Mouse (Mus musculus) forebrain, embryonic 14.5 days (tissue): ENCODE data around the gene Stc2. TPM values are rescaled to one million over a fixed set of nuclear protein-coding genes. Genes with fewer than 3 reads are reported as not detected.
A peak's percentile ranks its signal among the peaks of the same experiment; 100 is the strongest.

Source experiments
- ATAC-seq: fragments of 200-750 bp; cut with Nextera tagmentation; 2 replicates; pipeline ENCODE4 v1.8.0; 2017; ENCODE audit warnings: mild to moderate bottlenecking, moderate library complexity
- DNase-seq: peaks from one replicate; pipeline ENCODE4 v3.0.0-alpha.2; 2015; ENCODE audit warnings: low spot score
- H3K27ac ChIP-seq: fragments of 300-500 bp; sonication (generic); 2 replicates; pipeline ENCODE4 v1.5.1; 2014; ENCODE audit warnings: low read depth, mild to moderate bottlenecking, control low read depth, low read length, moderate library complexity
- H3K27me3 ChIP-seq: fragments of 300-500 bp; sonication (generic); replicated peaks from 2 replicates; pipeline ENCODE4 v1.6.1; 2014; ENCODE audit warnings: low read length, control low read depth, mixed read lengths; ENCODE audit not compliant: control insufficient read depth, insufficient read depth
- H3K36me3 ChIP-seq: fragments of 300-500 bp; sonication (generic); 2 replicates; pipeline ENCODE4 v1.6.1; 2014; ENCODE audit warnings: low read length, control low read depth; ENCODE audit not compliant: control insufficient read depth, insufficient read depth
- H3K4me1 ChIP-seq: fragments of 300-500 bp; sonication (generic); 2 replicates; pipeline ENCODE4 v1.6.1; 2014; ENCODE audit warnings: antibody characterized with exemption, low read length, control low read depth; ENCODE audit not compliant: control insufficient read depth, insufficient read depth
- H3K4me2 ChIP-seq: fragments of 300-500 bp; sonication (generic); 2 replicates; pipeline ENCODE4 v1.6.1; 2014; ENCODE audit warnings: mild to moderate bottlenecking, control low read depth, low read length
- H3K4me3 ChIP-seq: fragments of 300-500 bp; sonication (generic); 2 replicates; pipeline ENCODE4 v1.5.1; 2014; ENCODE audit warnings: low read depth, low read length, control low read depth
- H3K9ac ChIP-seq: fragments of 300-500 bp; sonication (generic); 2 replicates; pipeline ENCODE4 v1.6.1; 2014; ENCODE audit warnings: mild to moderate bottlenecking, low read length, control low read depth, moderate library complexity
- H3K9me3 ChIP-seq: fragments of 300-500 bp; sonication (generic); replicated peaks from 2 replicates; pipeline ENCODE4 v1.6.1; 2016; ENCODE audit warnings: low read length, control low read depth, mixed read lengths; ENCODE audit not compliant: control insufficient read depth
- WGBS: fragments of 180-500 bp; shearing (Covaris S2); extraction: QIAGEN DNeasy Blood & Tissue Kit; methylation state at CpG from one replicate; pipeline ENCODE4 v1.1.7; 2014; 5-methylcytosine and 5-hydroxymethylcytosine counted together
- polyA plus RNA-seq: library from polyadenylated mRNA; unstranded; fragments of >200 nt; fragmentation: Nextera tagmentation; extraction: Ambion mirVana; gene quantifications from 2 replicates; pipeline ENCODE4 v1.2.1, GENCODE M21; 2014

Gene Stc2
- polyA plus RNA-seq, 1 experiment from 2014 or later: 0.80 TPM

DNA sequence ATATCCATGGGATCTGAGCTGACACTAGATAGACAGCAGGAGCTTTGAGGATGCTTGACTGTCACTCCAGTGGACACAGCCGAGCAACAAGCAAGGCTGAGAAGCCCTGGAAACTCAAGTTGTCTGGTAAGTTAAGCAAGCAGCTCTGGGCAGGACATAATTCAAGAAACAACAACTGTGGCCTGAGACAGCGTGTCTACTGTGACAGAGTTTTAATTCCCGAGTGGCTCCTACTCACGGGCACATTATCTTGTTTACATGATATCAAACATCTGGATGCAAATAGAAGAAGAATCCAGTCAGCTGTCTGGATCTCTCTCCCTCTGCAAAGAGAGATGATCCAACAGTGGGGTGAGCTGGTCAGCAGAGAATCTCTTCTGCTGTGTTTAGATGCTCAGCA lies 19.0 kb upstream of the Stc2 start:
- DNase-seq: no peak
- H3K4me1 ChIP-seq: no peaks in the 10 kb centered on the region
- no peak overlapping the region for H3K27ac ChIP-seq
- ATAC-seq: no peak
- H3K4me2 ChIP-seq: no peak overlapping the region
- no peak overlapping the region for H3K4me3 ChIP-seq
- no peaks in the 10 kb centered on the region for H3K27me3 ChIP-seq
- H3K9ac ChIP-seq: no peak overlapping the region
- no peaks in the 10 kb centered on the region for H3K9me3 ChIP-seq
- no peaks in the 10 kb centered on the region for H3K36me3 ChIP-seq
- WGBS: 91% methylated on average over 4 of the region's 4 CpGs

DNA sequence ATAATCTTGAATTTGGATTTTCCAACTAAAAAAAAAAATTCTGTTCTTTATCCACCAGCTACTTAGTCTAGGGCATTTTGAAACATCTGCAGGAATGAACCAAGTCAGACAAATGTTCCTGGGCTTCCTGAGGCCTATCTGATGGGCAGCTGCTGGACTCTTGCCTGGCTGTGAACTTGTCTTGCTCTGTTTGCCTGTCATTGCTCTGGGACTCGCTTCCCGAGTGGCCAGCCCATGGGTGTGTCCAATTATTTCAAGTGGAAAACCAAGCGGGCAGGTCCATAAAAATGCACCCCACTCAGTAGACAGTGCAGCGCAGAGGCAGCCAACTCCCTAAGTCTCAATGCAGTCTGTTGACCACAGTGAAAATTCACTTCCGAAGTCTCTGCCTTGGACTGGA lies 17.7 kb upstream of the Stc2 start:
- ATAC-seq (no peak), DNase-seq (no peak)
- Histone ChIP-seq H3K4me1 (no peaks in the 10 kb centered on the region), H3K4me2 (no peak overlapping the region), H3K27ac (no peak overlapping the region), H3K9ac (no peak overlapping the region), H3K9me3 (no peaks in the 10 kb centered on the region), H3K36me3 (no peaks in the 10 kb centered on the region), H3K27me3 (no peaks in the 10 kb centered on the region), H3K4me3 (no peak overlapping the region)
- WGBS: 86% methylated on average over 5 of the region's 5 CpGs

DNA sequence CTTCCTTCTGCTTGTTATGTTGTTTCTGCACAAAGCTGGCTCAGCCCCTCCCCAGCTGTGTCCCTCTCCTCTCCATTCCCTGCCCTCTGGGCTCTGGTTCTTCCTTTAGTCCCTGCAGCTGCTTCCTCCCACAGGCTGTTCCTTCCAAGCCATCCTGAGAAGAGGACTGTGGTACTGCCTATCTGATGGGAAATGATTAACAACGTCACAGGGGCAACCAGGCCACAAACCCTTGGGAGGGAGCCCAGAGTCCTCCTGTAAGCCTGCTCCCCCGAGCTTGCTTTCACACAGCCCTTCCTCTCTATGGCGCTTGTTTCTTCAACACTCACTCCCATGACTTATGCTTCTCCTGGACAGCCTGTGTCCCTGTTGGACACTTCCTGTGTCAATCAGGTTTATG lies 16.7 kb upstream of the Stc2 start:
- WGBS: 83% methylated on average over 3 of the region's 3 CpGs
- no peak overlapping the region for H3K9ac ChIP-seq
- no peak for DNase-seq

DNA sequence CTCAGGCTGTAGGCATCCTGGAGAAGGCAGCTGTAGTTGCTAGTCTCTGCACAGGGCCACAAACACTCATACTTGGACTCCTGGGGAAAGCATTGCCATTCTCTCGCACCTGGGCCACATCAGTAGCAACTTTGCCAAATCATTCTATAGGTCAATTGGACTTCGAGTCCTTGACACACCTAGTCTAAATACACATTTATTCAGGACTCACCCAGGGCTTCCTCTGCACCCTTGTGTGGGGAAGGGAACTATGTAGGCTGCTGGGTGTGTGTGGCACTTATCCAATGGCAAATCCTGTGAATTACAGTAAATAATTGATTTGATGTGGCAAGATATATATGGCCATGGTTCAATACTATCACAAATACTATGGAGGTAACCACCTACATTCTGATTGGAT lies 14.1 kb upstream of the Stc2 start:
- Histone ChIP-seq H3K27me3 (no peaks in the 10 kb centered on the region), H3K9me3 (no peaks in the 10 kb centered on the region), H3K27ac (no peak overlapping the region), H3K9ac (no peak overlapping the region), H3K4me1 (no peaks in the 10 kb centered on the region), H3K4me2 (no peak overlapping the region), H3K36me3 (no peaks in the 10 kb centered on the region), H3K4me3 (no peak overlapping the region)
- ATAC-seq (no peak), DNase-seq (no peak)
- 95% methylated on average over 2 of the region's 2 CpGs for WGBS

More for the DNA sequence above, 16.7 kb upstream of the Stc2 start:
- H3K4me3 ChIP-seq: no peak overlapping the region
- no peak for ATAC-seq
- H3K27ac ChIP-seq: no peak overlapping the region
- H3K36me3 ChIP-seq: no peaks in the 10 kb centered on the region
- H3K9me3 ChIP-seq: no peaks in the 10 kb centered on the region
- H3K4me2 ChIP-seq: no peak overlapping the region
- no peaks in the 10 kb centered on the region for H3K4me1 ChIP-seq
- no peaks in the 10 kb centered on the region for H3K27me3 ChIP-seq

DNA sequence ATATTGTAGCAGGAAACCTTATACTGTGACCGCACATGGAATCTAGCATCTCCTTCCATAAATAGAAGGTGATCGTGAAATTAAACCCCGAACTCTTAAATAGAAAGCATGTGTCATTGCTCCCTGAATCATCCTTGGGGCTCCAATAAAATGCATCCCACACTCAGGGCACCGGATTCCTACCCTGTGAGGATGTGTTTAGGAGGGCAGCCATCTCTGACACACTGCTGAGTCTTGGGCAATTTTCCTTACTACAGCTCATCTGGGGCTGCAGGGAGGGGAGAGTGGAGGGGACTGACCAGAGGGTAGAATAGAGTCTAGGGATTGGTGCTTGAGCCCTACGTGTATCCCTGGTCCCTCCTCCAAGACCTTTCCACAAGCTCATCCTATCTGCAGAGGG lies 12.3 kb upstream of the Stc2 start:
- Histone ChIP-seq H3K4me1 (no peaks in the 10 kb centered on the region), H3K4me2 (no peak overlapping the region), H3K27me3 (no peaks in the 10 kb centered on the region), H3K27ac (no peak overlapping the region), H3K36me3 (no peaks in the 10 kb centered on the region), H3K4me3 (no peak overlapping the region), H3K9me3 (no peaks in the 10 kb centered on the region), H3K9ac (no peak overlapping the region)
- DNase-seq: no peak
- 91% methylated on average over 5 of the region's 5 CpGs for WGBS
- ATAC-seq: no peak

DNA sequence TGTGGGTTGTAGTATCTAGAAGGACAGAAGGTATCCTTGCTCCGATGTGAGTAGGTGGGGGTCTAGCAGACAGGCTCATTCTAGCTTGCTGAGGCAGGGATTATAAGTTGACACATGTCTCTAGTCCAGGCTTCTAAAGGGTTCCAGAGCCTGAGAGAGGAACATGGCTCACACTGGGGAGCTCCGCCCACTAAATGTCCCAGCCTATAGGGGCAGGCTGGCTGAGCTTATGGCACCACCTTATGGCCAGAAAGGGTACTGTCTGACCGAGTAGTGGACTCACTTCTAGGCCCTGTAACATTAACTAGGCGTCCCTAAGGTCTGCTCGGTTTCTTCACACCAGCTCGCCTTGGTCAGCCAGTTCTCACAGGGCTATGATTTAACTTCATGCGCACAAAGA lies 3.6 kb upstream of the Stc2 start:
- WGBS: 74% methylated on average over 7 of the region's 7 CpGs

DNA sequence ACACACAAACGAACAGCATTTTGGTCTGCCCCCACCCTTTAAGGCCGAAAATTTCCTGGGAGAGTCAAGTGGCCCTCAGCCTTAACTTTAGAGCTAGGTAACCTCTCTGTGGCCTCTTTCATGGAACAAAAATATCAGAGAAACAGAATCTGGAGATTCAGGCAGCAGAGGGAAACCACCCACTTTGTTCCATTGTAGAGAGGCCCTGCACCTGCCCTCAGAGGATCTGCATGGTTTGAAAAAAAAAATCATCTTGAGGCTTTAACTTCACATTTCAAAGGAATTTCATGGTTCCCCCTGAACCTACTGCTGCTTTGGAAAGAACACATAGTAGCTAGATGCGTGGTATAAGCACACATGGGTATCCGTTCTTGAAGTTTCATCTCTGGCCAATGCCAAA lies 2.3 kb upstream of the Stc2 start:
- ATAC-seq: no peak
- Histone ChIP-seq H3K4me1 (peaks cover 15% of the 10 kb centered on the region; the same call in 1 of the 2 replicates), H3K4me3 (no peak overlapping the region), H3K27ac (no peak overlapping the region), H3K27me3 (peaks cover 18% of the 10 kb centered on the region), H3K9ac (no peak overlapping the region), H3K4me2 (no peak overlapping the region), H3K9me3 (no peaks in the 10 kb centered on the region), H3K36me3 (no peaks in the 10 kb centered on the region)
- WGBS: 81% methylated on average over 4 of the region's 4 CpGs
- no peak for DNase-seq

More for the DNA sequence above, 3.6 kb upstream of the Stc2 start:
- H3K4me3 ChIP-seq: no peak overlapping the region
- no peak for ATAC-seq
- H3K4me2 ChIP-seq: no peak overlapping the region
- H3K27me3 ChIP-seq: peaks cover 18% of the 10 kb centered on the region
- H3K36me3 ChIP-seq: no peaks in the 10 kb centered on the region
- H3K9me3 ChIP-seq: no peaks in the 10 kb centered on the region
- H3K9ac ChIP-seq: no peak overlapping the region
- H3K4me1 ChIP-seq: peaks cover 10% of the 10 kb centered on the region; the same call in 1 of the 2 replicates
- peak; percentile 21 for DNase-seq
- no peak overlapping the region for H3K27ac ChIP-seq

DNA sequence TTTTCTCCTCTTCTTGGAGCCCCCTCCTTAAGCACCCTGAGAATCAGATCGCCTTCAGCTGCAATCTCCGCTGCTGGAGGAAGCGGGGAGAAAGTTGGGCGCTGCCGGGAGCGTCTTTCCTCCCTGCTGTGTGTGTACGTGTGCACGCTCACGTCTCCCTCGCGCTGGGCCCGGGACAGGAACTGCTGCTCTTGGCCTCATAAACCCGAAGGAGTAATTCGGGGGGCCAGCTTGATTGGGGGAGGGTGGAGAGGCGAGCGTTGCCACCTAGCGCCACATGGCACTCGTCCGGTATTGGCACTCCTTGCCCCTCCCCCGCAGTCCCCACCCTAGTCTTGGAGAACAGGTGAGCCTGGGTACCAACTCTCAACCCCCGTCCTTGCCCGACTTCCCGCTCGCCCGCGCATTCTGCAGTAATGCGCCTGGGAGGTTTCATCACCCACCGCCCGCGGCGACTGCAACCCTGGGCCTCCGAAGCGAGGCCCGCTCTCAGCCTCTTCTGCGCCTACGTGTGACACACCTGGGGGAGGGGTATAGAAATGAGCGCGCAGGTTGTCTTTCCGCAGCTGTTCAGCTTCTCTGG lies 1.5 kb upstream of the Stc2 start:
- DNase-seq: peak; percentile 25
- no peak overlapping the region for H3K27ac ChIP-seq
- WGBS: 3% methylated on average over 39 of the region's 39 CpGs
- H3K27me3 ChIP-seq: peaks cover 18% of the 10 kb centered on the region
- H3K9me3 ChIP-seq: no peaks in the 10 kb centered on the region
- H3K4me3 ChIP-seq: peak overlapping the region; percentile 56
- no peaks in the 10 kb centered on the region for H3K36me3 ChIP-seq
- ATAC-seq: no peak
- peak overlapping the region; percentile 100 for H3K4me2 ChIP-seq
- H3K9ac ChIP-seq: no peak overlapping the region
- H3K4me1 ChIP-seq: peaks cover 15% of the 10 kb centered on the region; the same call in 1 of the 2 replicates

DNA sequence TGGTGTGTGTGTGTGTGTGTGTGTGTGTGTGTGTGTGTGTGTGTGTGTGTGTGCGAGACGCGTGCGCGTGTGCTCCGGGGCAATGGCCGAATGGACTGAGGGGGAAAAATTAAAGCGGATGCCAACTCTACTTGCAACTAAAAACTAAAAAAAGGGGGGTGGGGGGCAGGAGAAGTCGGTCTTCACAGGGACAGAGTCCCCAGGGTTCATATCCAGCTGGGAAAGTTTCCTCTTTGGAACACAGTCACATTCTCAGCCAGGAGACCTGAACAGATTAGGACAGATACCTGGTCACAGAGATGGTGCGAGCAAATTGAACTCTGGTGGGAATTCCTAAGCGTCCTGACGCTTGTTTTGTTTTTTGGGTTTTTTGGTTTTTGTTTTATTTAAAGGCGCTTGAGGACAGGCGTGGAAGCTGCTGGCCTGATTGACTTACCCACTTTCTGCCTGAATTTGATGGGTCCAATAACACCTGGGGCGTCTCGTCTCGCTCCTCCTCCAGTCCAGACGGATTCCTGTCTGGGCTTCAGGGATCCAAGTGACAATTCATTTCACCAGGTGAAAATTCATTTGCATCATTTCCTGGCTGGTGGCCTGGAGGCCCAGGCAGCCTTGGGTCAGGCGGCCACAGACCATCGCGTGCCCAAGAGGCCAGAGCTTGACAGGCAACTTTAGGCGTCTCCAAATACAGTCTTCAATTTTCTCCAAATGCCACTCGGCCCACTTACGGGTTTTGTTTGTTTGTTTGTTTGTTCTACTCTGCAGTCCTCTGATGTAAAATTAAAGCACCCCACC lies 759 bp upstream of the Stc2 start:
- Histone ChIP-seq H3K9ac (no peak overlapping the region), H3K4me1 (peaks cover 15% of the 10 kb centered on the region; the same call in 1 of the 2 replicates), H3K4me2 (peak overlapping the region; percentile 100), H3K9me3 (no peaks in the 10 kb centered on the region), H3K36me3 (no peaks in the 10 kb centered on the region), H3K27me3 (peaks cover 18% of the 10 kb centered on the region), H3K27ac (no peak overlapping the region), H3K4me3 (peak overlapping the region; percentile 56)
- 2% methylated on average over 24 of the region's 24 CpGs for WGBS
- ATAC-seq (peak; percentile 8), DNase-seq (peak; percentile 10)
